Mouse (Mus musculus) spleen, adult 2 months (tissue): ENCODE measurements around the gene Edn3.

Experiments used
- CTCF ChIP-seq: fragments of 200-500 bp; IDR thresholded peaks from 2 replicates; pipeline ENCODE4 v1.5.1; 2011; ENCODE audit warnings: mild to moderate bottlenecking, inconsistent platforms; ENCODE audit not compliant: insufficient read depth, insufficient read length, insufficient replicate concordance; ENCODE audit errors: extremely low read depth
- POLR2A ChIP-seq: fragments of 200-500 bp; IDR thresholded peaks from 2 replicates; pipeline ENCODE4 v1.6.1; 2011; ENCODE audit warnings: low read depth, low read length, inconsistent platforms

GRCm38 (mm10) chr2:174827829-174828228 lies 67.4 kb downstream of the Edn3 start:
- TF ChIP-seq CTCF (no peak), POLR2A (no peak)
